Comparison of ENCODE assay signal across 15 mouse cellular contexts in genomic region chr19:59466417-59466937, GRCm38 (mm10). TPM values are rescaled to one million over a fixed set of nuclear protein-coding genes. Genes with fewer than 3 reads are reported as not detected.
DNase-seq lines count a peak whose midpoint lies in the region; ATAC-seq lines count a peak whose summit lies in the region.
"Had no signal": no experiment of that assay in that cellular context is flagged by ENCODE, and none has a peak within 500 bp of the region (broad histone marks: within the 10 kb centered on the region; RNA-seq: fewer than 3 reads in every experiment).

No protein-coding gene starts in this region.

- H3K27me3 ChIP-seq in kidney, embryonic 15.5 days, result peaks cover 100% of the 10 kb centered on the region
- H3K27me3 ChIP-seq in embryonic facial prominence, embryonic 13.5 days, result peaks cover 100% of the 10 kb centered on the region
- H3K27me3 ChIP-seq in forebrain, embryonic 11.5 days (ENCODE audit: control insufficient read depth, insufficient read depth, low read length), result peaks cover 25% of the 10 kb centered on the region
- H3K27me3 ChIP-seq in midbrain, embryonic 12.5 days, result peaks cover 90% of the 10 kb centered on the region

- no peaks in the 10 kb centered on the region for H3K36me3 ChIP-seq in kidney, embryonic 15.5 days
- H3K36me3 ChIP-seq in embryonic facial prominence, embryonic 13.5 days, result no peaks in the 10 kb centered on the region
- no peaks in the 10 kb centered on the region for H3K36me3 ChIP-seq in forebrain, embryonic 11.5 days (ENCODE audit: control insufficient read depth, insufficient read depth, low read length)
- H3K36me3 ChIP-seq in midbrain, embryonic 12.5 days, result no peaks in the 10 kb centered on the region
- H3K36me3 ChIP-seq: limb, embryonic 12.5 days had no signal

- no peak for ATAC-seq in kidney, embryonic 15.5 days (replicated peaks; ENCODE audit: low FRiP score)
- ATAC-seq in embryonic facial prominence, embryonic 13.5 days (ENCODE audit: insufficient number of reproducible peaks, insufficient read depth, low FRiP score, low TSS enrichment, low read depth), result no peak
- no peak; the same call in 1 of the 2 replicates for ATAC-seq in forebrain, embryonic 11.5 days (replicated peaks; ENCODE audit: low FRiP score)
- ATAC-seq in midbrain, embryonic 12.5 days (ENCODE audit: low FRiP score, low read depth), result no peak
- ATAC-seq: liver, postnatal 0 days had no signal

- peak overlapping the region; percentile 84 for H3K27ac ChIP-seq in kidney, embryonic 15.5 days
- no peak overlapping the region for H3K27ac ChIP-seq in embryonic facial prominence, embryonic 13.5 days
- H3K27ac ChIP-seq in forebrain, embryonic 11.5 days (ENCODE audit: low read depth, low read length), result peak overlapping the region; percentile 90
- peak overlapping the region; percentile 60 for H3K27ac ChIP-seq in midbrain, embryonic 12.5 days (replicated peaks)
- H3K27ac ChIP-seq: limb, embryonic 12.5 days had no signal

- 5% methylated on average over 6 of the region's 6 CpGs for WGBS in kidney, embryonic 15.5 days
- WGBS in embryonic facial prominence, embryonic 13.5 days, result 5% methylated on average over 6 of the region's 6 CpGs
- WGBS in forebrain, embryonic 11.5 days, result 1% methylated on average over 6 of the region's 6 CpGs
- WGBS in midbrain, embryonic 12.5 days, result 2% methylated on average over 6 of the region's 6 CpGs

- peak overlapping the region; percentile 15; the same call in 1 of the 2 replicates for H3K4me3 ChIP-seq in kidney, embryonic 15.5 days (replicated peaks)
- H3K4me3 ChIP-seq in embryonic facial prominence, embryonic 13.5 days, result no peak overlapping the region
- H3K4me3 ChIP-seq in forebrain, embryonic 11.5 days (ENCODE audit: low read depth, low read length), result peak overlapping the region; percentile 8; the same call in 1 of the 2 replicates
- H3K4me3 ChIP-seq in midbrain, embryonic 12.5 days, result no peak overlapping the region

- peak overlapping the region; percentile 60 for H3K4me2 ChIP-seq in kidney, embryonic 15.5 days
- H3K4me2 ChIP-seq in embryonic facial prominence, embryonic 13.5 days, result peak overlapping the region; percentile 50; the same call in 1 of the 2 replicates
- H3K4me2 ChIP-seq in forebrain, embryonic 11.5 days (ENCODE audit: low read depth, low read length, severe bottlenecking), result peak overlapping the region; percentile 72
- H3K4me2 ChIP-seq in midbrain, embryonic 12.5 days (replicated peaks), result peak overlapping the region; percentile 24

- DNase-seq in kidney, adult 11 months, result no peak
- peak; percentile 72 for DNase-seq in forebrain, embryonic 11.5 days (ENCODE audit: low spot score)
- no peak for DNase-seq in left cerebral cortex, adult 18-20 months (ENCODE audit: low spot score in 2 of 2)
- no peak for DNase-seq in urinary bladder, postnatal 36 days (ENCODE audit: low spot score in 2 of 2)
- DNase-seq: adrenal gland, postnatal 36 days; cerebellum, postnatal 36 days; heart, postnatal 14 days; liver, postnatal 0 days; lung, postnatal 36 days; right cerebral cortex, postnatal 25 days; thymus, adult 18-20 months had no signal

- no peaks in the 10 kb centered on the region for H3K9me3 ChIP-seq in kidney, embryonic 15.5 days (replicated peaks)
- no peaks in the 10 kb centered on the region for H3K9me3 ChIP-seq in embryonic facial prominence, embryonic 13.5 days
- no peaks in the 10 kb centered on the region for H3K9me3 ChIP-seq in forebrain, embryonic 11.5 days (ENCODE audit: control insufficient read depth, low read length)
- no peaks in the 10 kb centered on the region for H3K9me3 ChIP-seq in midbrain, embryonic 12.5 days
- H3K9me3 ChIP-seq: limb, embryonic 12.5 days had no signal

- no peak overlapping the region for H3K9ac ChIP-seq in kidney, embryonic 15.5 days
- no peak overlapping the region for H3K9ac ChIP-seq in embryonic facial prominence, embryonic 13.5 days
- peak overlapping the region; percentile 45; the same call in 1 of the 2 replicates for H3K9ac ChIP-seq in forebrain, embryonic 11.5 days (ENCODE audit: low read length)
- no peak overlapping the region for H3K9ac ChIP-seq in midbrain, embryonic 12.5 days (replicated peaks)
- H3K9ac ChIP-seq: limb, embryonic 12.5 days; liver, postnatal 0 days had no signal

- peaks cover 44% of the 10 kb centered on the region for H3K4me1 ChIP-seq in kidney, embryonic 15.5 days
- H3K4me1 ChIP-seq in embryonic facial prominence, embryonic 13.5 days, result peaks cover 33% of the 10 kb centered on the region
- peaks cover 25% of the 10 kb centered on the region for H3K4me1 ChIP-seq in forebrain, embryonic 11.5 days (replicated peaks; ENCODE audit: control insufficient read depth, insufficient read depth, low read length)
- peaks cover 70% of the 10 kb centered on the region for H3K4me1 ChIP-seq in midbrain, embryonic 12.5 days

RNA-seq across cellular contexts. Expression of gene Emx2, which starts 8.3 kb away (rescaled TPM):
- 38.8 TPM in 2 replicates for polyA plus RNA-seq in kidney, embryonic 15.5 days (2015; fragmentation: Nextera tagmentation; extraction: Ambion mirVana)
- polyA plus RNA-seq in embryonic facial prominence, embryonic 13.5 days (2015; fragmentation: Nextera tagmentation; extraction: Ambion mirVana), result 23.8 and 24.7 TPM in 2 replicates
- polyA plus RNA-seq in forebrain, embryonic 11.5 days (2014; fragmentation: Nextera tagmentation; extraction: Ambion mirVana), result 75.6 and 78.9 TPM in 2 replicates
- polyA plus RNA-seq in midbrain, embryonic 12.5 days (2016; fragmentation: Nextera tagmentation; extraction: Ambion mirVana), result 17.9 and 23.7 TPM in 2 replicates
- 10 to 100 TPM; 11.9 to 17.1 TPM for total RNA-seq in left cerebral cortex, adult 18-20 months (2021)
- total RNA-seq: heart, postnatal 14 days had no signal
- polyA plus RNA-seq: liver, postnatal 0 days had no signal

Comparison
In these comparisons a context has a peak if more than half of its experiments do, and no peak if none do; other contexts are left out.
1. H3K4me3 ChIP-seq: peak in kidney, embryonic 15.5 days (single experiment) and forebrain, embryonic 11.5 days (single experiment); none in embryonic facial prominence, embryonic 13.5 days (single experiment) and midbrain, embryonic 12.5 days (single experiment).
2. Peak in every context shown above with its lines, with median percentiles within 50 percentile points of each other: H3K4me2 ChIP-seq.